Mouse (Mus musculus) layer of hippocampus, adult 18-20 months (tissue): Measurements from ENCODE around the gene P4hb. TPM values are rescaled to one million over a fixed set of nuclear protein-coding genes. Genes with fewer than 3 reads are reported as not detected.
"Not testable (repeated sequence)": the region's sequence is repeated elsewhere in the genome, so short reads cannot be mapped to it uniquely, and the experiment has no call there.

Experiments
- DNase-seq, 2 experiments: peaks; one replicate each; pipeline ENCODE4 v3.0.0; 2022; ENCODE audit warnings: low spot score in 2 of 2
- total RNA-seq, 2 experiments: library from RNA; stranded (reverse); gene quantifications; 2 replicates each; pipeline ENCODE4 v1.2.3; 2021

Gene P4hb
- total RNA-seq, 2 experiments from 2014 or later = 122 to 132 TPM

DNA sequence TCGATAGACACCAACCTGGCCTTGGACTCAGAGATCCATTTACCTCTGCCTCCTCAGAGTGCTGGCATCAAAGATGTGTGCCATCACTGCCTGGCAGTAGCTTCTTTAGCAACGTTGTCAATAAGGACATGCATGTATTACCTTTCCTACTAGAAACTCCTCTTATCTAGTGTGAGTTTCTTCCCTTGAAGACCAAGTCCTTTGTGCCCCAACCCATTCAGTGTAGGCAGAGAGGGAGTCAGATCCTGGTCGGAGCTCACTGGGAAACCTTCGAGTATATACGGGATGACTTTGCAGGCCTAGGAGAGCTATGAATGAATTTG is 1.2 kb upstream of the P4hb start:
- DNase-seq = no peak

DNA sequence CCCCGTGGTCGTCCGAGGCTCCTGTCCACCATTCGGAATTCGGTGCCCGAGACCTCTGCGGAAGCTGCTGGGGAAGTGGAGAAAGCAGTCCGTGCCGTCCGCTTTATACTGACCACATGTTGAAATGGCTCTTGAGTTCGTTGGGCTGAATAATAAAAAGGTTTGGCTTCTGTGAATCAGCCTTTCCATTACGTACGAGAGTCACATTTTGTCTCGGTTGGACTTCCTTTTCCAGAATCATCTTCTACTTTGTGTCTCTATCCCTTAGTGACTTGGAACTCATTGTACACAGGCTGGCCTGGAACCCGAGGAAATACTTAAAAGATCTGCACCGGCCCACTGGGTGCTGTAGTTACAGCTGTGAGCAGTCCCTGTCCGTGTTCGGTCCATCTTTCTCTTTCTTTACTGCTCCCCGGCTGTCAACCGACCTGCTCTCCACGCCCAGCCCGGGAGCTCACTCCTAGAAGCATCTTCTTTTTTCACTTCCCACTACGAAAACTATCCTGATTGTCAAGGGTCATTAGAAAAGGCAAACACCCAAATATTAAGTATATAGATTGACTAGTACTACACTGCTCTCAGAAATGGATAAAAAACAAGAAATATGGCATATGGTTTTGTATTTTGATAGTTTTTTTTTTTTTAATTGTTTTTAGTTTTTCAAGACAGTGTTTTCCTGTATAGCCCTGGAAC is 678 bp upstream of the P4hb start:
- DNase-seq = no peak

DNA sequence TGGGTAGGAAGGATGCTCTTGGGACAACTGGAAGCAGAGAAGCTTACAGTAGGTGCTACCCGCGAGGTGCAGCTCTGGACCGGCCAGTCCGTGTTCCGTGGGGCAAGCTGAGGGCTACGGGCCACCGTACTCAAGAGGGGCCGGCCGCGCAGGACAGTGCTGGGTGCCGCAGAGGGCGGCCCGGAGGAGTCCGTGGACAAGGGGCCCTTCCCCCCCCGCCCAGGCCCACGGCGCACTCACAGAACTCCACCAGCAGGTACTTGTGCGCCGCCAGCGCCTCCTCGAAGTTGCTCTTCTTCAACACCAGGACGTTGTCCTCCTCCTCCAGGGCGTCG is 669 bp downstream of the P4hb start:
- DNase-seq = no peak

DNA sequence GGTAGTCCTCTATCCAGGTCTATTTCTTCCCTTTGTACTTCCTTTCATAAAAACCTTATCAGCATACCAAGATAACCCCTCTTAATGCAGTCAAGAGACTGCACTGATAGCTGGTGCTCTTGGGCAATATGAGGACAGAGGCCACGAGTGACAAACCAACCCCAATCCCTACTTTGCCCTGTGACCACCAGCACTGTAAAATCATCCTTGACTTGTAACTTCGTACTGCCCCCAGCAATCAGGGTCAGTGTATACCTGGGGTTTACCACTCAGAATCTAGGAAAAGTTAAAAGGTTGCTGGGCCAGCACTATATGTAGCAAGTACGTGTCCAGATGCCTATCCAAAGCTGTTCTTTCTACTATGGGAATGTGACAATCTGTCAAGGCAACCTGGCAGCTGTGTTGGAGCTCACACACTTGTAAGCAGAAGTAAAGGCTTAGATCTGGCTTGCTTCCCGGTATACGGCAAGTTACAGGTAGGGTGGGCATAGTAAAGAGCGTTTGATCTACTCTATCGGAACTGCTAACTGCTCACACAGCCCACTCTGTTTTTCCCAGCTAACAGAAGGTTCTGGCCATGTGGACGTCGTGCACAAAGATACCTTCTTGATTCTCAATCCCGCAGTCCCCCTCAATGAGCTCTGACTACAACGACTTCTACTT is 1.2 kb downstream of the P4hb start:
- no peak for DNase-seq

DNA sequence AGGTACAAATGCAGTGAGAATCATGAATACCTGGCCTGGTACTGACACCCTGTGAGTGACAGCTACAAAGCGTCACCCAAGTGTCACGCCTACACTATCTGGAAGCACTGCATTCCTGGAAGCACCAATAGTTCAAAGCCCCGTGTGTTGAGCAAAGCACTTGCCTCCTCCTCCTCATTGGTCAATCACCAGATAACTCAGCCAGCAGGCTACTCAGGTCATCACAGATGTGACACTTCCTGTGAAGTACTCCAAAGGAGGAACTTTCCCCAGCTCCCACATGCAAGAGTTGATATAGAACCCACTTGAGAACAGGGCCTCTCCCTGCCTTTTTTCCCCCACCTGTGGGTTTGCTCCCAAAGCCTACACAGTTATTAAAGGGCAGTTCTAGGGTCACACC is 1.9 kb downstream of the P4hb start:
- DNase-seq = no peak

DNA sequence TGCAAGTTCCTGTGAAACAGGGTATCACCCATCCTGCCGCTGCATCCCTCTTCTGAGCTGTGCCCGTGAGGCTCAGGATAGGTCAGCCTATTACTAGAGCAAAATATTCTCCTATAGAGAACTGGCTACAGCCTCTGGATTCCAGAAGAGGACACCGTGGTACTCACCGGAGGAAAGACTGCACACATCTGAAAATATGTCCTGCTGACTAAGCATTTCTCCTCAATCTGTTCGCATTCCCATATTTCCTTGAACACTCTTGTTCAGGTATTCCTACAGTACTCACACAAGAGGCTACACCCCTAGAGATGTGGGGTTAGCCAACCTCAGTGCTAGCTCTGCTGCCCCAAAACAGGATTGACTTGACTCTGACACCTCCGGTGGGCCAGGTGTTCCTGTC is 4.7 kb downstream of the P4hb start:
- no peak for DNase-seq

DNA sequence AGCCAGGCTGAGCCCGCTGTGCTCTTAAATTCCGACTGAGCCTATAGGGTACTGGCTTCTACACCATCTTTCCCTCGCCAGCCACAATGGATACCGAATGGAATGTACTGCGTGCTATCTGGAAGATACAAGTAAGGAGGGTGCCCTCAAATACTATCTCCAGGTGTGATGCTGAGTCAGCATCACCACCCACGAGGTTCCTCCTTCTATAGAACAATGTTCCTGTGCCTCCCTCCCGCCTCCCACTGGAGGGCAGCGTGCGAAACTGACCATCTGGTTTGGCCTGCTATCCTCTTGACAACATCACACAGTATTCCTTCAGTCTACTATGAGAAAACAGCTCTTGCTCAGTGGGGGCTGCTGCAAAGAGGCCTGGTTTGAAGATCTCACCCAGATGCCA is 7.9 kb downstream of the P4hb start:
- DNase-seq = no peak

DNA sequence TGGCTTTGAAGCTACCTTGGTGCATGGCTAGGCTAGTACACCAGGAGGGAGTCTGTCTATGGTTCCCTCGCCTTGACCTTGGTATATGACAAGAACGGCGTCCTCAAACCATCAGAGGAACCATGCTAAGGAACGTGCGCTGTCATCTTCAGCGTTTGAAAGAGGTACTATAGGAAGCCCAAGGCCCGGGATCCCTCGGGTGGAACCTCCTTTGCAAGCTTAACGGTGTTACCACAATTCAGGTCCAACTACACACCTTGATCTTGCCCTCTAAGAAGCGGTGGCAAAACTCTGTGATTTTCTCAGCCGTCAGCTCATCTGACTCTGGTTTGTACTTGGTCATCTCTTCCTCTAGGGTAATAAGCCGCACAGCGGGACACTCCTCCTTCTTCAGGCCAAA is 10.1 kb downstream of the P4hb start:
- no peak for DNase-seq

DNA sequence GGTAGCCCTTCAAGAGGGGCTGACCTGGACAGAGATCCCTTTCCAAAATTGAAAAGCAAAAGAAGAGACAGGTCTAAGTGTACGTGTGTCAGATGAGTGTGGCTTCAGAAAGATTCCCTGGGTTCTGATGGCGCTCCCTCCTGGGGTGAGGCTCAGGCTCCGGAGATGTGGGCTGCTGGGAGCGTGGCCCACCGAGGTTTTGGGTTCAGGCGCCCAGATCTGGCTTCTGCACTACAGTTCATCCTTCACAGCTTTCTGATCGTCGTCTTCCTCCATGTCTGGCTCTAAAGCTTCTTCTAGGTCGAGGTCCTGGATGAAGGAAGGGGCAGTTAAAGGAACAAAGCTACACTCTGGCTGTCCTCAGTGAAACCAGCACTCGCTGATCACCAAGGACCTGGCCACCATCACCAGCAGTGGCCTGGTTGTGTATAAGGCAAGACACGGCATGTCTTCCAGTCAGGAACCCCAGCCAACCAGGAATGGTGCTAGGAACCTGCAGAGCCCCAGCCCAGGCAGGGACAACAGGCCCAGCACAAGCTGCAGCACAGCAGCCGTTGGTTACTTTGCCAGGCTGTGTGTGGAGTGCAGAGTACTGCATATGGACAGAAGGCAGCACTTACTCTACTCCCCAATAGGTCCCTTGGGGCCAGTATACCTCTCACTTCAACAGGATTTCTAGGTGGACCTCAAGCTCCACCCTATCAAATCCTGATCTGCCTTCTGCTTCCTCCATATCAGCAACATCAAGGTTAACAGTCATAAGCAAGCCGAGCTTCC is 11.9 kb downstream of the P4hb start:
- DNase-seq = no peak

DNA sequence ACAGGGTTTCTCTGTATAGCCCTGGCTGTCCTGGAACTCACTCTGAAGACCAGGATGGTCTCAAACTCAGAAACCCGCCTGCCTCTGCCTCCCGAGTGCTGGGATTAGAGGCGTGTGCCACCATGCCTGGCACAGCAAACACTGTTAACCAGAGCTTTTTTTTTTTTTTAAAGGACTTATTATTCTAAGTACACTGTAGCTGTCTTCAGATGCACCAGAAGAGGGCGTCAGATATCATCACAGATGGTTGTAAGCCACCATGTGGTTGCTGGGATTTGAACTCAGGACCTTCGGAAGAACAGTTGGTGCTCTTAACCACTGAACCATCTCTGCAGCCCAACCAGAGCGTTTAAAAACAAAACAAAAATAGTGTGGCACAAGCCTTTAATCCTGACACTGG is 14.2 kb downstream of the P4hb start:
- DNase-seq = not testable (repeated sequence)

DNA sequence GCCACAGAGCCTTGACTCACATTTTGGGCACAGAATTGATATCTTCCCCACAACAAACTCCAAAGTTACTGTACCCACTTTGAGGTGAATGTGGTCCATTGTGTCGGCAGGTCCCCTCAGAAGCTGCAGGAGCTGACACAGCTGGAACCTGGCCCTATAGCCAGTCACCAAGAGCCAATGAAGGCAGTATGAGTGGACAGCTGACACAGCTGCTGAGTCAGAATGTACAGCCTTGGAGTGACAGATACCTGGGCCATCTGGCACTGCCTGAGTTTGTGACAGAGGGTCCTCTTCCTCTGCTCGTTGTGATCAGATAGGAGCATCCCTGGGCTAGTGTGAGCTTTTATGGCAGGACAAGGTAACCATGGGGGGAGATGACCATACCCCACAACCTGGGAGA is 17.8 kb downstream of the P4hb start:
- DNase-seq = no peak

DNA sequence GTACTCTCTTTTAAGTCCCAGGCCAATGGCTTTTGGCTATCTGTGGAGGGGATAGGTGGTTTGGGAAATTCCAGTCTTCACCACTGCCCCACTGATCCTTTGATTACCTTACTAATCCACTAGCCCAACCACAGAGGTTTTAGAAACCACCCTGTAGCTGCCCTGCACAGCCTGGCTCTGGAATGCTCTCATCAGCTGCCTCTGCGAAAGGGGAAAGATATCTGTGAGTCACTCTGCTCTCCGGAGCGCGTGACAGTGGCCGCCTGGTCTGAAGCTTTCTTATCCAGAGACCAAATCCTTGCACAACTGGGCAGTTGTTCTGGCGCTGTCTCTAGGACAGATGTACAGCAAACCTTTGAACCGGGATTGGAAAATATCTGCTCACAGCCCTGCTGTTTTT is 18.2 kb downstream of the P4hb start:
- DNase-seq = no peak

DNA sequence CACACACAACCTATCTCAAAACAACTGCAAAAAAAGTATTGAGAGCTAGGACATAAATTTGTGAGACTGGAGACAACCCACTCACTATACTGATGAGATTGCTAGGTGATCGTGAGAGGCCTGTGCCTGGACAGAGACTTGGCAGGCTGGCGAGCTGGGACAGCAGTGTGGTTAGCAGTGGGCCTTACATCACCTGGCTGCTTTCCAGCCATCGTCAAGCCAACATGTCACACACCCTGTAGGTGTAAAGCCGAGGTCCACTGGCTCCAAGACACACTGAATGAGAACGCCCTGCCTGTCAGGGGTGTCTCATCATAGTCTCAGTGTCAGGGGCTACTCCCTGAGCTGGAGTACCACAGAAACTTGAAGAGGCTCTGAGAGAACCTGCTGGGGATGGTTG is 20.3 kb downstream of the P4hb start:
- DNase-seq = no peak

DNA sequence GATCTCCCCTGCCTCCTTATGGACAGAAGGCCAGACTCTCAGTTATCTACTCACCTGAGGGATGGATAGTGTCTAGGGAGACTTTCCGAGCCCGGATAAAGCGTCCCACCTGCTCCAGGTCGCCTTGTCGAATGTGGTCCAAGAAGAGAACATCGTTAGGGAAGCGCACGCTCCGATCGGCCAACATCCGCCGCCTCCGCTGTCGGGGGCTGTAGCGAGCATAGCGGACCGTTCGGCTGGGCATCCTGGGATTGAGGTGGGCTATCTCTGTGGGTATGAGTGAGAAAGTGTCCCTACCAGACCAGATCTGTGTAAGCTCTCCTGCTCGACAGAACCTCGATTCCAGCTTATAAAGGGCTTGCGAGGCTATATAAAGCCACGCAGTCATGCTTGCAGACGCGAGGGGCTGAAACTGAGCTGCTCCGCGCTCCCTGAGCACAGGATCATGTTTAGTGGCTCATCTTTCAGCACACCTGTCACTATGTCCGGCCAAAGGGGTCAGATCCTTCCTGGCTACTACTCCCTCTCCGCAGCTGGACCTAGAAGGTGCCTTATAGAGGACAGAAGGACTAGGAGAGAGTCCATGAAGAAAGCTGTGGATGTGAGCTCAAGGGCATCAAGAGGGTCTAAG is 22.1 kb downstream of the P4hb start, which contains the start of gene Ppp1r27:
Gene Ppp1r27 (minus strand): TSS at position 323 of the 631 bp plus-strand sequence.
- no peak for DNase-seq

DNA sequence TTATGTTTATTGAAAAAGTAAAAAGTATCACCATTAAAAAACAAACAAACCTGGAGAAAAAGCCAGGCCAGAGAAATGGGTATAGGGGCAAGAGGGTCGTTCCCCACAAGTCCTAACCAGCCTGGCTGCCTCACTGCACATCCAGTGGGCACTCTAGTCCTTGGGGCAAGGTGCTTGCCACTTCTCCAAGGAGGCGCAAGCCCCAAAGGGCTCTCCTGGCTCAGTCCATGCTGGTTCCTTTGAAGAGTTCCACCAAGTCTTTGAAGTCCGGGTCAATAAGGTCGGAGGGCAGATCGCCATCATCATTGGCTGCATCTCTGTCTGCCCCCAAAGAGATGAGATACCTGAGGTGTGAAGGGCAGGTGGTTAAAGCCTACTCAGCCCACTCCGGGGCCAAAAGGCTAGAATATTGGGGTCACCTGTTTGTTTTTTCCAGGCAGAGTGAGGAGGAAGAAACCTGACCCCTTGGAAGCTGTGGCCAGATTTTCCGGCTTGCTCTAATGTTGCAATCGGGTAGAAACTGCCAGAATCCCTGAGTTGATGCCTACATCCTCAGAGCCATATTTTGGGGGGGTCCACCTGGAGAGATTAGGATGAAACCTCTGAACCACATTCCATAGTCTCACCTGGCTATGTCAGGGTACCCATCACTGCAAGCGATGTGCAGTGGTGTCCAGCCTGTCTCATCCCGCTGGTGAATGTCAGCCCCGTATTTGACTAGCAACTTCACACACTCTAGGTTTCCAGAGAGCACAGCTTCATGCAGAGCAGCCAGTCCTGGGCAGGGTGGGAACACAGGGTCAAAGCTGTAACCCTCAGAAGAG is 22.9 kb downstream of the P4hb start:
- DNase-seq = no peak

DNA sequence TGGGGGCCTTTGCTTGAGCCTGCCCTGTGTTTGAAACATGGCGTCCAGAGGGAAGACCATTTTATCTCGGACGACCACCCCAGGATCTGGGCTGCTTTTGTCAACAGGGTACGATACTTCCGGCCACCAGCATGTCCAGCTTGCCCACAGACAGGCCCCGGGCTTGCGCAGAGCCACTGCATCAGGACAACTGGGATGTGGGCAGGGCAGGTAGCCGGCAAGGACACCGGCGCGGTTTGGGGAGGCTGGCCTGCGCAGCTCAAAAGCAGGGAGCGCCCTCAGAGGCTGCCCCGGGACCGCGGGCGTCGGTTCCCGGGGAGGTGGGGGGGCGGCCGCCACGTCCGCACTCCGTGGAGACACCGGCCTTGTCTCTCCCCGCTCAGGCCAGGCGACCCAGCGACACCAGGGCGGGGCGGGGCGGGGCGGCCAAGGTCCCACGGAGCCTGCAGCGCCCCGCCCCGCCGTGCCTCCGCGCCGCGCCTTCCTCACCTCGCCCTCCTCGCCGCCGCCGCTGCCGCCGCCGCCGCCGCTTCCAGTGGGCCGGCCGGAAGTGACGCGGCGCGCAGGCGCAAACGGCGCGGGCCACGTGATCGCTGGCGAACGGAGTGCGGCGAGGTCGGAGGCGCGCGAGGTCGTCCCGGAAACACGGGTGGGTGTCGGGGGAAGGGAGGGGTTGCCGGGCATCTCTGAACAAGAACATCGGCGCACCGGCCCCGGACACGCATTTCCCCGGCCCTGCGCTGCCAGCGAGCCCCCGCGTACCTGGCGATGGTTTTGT is 23.7 kb downstream of the P4hb start, which contains the start of gene Mcrip1:
Gene Mcrip1 (minus strand): TSS at position 560 of the 778 bp plus-strand sequence.
- peak; percentile 90 to 93 for DNase-seq

DNA sequence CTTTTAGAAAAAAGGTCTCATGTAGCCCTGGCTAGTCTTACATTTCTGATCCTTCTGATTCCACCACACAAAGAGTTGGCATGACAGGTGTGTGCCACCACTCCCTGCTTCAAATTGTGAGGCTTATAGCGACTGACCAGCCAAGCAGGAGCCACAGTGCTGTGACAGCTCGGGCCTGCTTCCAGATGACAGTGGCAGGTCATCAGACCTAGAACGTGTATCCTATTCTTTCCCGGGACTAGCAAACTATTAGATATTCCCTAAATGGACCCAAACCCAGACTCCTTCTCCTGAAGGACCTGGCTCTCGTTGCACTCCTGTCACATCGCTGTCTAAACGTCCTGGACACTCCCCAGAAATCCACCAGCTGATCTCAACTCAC is 24.3 kb downstream of the P4hb start:
- no peak for DNase-seq

DNA sequence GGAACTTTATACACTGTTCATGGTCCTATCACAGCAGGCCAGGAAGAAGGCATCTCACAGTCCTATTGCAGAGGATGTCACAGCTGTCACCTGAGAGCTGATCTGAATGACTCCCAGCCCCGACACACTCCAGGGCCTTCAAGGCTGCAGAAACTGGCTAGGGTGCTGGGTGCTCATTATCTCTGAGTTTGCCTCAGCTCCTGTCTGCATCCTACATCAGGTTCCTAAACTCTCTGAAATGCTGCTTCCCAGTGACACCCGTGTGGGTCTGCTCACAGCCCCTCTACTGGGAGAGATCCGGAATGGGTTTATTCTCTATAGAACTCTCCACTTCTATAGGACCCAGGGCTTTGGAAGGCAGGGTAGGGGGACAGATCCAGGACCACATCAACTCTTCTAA is 24.8 kb downstream of the P4hb start:
- DNase-seq = no peak

DNA sequence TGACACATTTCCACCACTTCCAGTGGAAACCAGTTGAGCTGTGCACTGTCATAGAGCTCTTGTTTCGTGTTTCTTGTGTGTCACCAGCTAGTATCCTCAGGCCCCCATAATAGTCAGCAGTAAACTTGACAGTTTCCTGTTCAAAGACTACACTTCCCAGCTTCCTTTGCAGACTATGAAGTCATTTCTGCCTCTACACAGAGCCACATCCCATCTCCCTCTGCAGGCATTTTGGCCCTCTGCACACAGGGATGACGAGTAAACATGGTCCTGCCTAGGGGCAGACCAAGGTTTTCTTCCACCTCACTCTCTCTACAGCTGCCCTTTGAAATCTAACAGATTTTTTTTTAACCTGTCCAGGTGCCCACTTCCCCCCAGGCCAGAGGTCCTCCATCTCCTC is 25.6 kb downstream of the P4hb start:
- DNase-seq = peak in 1 of 2 experiments; percentile 15

DNA sequence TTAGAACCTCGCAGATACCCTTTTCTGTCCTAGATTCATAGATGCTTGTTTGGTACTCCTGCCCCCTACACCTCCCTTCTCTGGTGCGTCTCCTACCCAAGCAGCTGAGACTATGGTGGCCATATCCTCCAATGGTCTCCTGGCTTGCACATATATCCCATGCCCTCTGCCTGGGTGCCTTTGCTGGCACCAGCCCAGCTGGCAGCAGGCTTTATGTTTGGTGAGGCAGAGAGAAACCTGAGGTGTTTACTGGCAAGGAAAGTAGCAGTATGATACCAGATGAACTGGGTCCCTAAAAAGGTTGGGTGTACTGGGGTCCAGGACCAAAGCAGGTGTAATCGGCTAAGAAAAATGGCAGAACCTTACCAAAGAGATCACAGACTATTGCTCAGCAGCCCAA is 27.1 kb downstream of the P4hb start:
- no peak for DNase-seq
